Mouse (Mus musculus) gastrocnemius, adult 2 months (tissue): ENCODE results near the gene Tbrg4. TPM values are rescaled to one million over a fixed set of nuclear protein-coding genes. Genes with fewer than 3 reads are reported as not detected.

ENCODE experiments used
- DNase-seq: peaks from one replicate; pipeline ENCODE4 v3.0.0; 2022
- H3K27ac ChIP-seq: fragments of 200-600 bp; 2 replicates; pipeline ENCODE4 v1.8.1; 2022; ENCODE audit warnings: mild to moderate bottlenecking
- H3K4me3 ChIP-seq: fragments of 200-600 bp; 2 replicates; pipeline ENCODE4 v1.8.1; 2022; ENCODE audit warnings: mild to moderate bottlenecking, moderate library complexity
- CTCF ChIP-seq: fragments of 200-600 bp; IDR thresholded peaks from 2 replicates; pipeline ENCODE4 v1.8.1; 2022; ENCODE audit warnings: antibody characterized with exemption, mild to moderate bottlenecking, moderate library complexity
- intact Hi-C: fragments of 180-260 bp; cut with DNase I; formaldehyde crosslinking; loops from one replicate; pipeline ENCODE4 v1.15.1; 2025
- total RNA-seq, 2 experiments: library from RNA; stranded (reverse); gene quantifications; 2 replicates each; pipeline ENCODE4 v1.2.3; 2021

Tbrg4 gene
- total RNA-seq, 2 experiments from 2014 or later = 57.3 to 79.3 TPM

DNA sequence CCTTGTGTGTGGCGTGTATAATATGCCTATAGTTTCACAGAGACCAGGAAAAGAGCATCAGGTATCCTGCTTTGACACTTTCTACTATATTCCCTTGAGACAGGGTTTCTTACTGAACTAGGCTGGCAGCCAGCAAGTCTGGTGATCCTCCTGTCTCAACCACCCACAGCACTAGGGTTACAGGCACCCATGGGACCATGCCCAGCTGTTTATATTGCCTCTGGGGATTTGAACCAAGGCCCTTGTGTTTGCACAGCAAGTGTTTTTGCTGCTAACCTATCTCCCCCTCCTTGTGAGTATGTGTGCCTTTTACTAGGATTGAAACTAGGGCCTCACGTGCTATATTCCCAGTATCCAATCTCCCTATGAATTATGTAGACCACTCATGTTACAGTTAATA is 44.3 kb downstream of the Tbrg4 start:
- Histone ChIP-seq H3K4me3 (no peak overlapping the region), H3K27ac (no peak overlapping the region)
- intact Hi-C loops = no loop called here
- no peak for TF ChIP-seq CTCF
- DNase-seq = no peak

DNA sequence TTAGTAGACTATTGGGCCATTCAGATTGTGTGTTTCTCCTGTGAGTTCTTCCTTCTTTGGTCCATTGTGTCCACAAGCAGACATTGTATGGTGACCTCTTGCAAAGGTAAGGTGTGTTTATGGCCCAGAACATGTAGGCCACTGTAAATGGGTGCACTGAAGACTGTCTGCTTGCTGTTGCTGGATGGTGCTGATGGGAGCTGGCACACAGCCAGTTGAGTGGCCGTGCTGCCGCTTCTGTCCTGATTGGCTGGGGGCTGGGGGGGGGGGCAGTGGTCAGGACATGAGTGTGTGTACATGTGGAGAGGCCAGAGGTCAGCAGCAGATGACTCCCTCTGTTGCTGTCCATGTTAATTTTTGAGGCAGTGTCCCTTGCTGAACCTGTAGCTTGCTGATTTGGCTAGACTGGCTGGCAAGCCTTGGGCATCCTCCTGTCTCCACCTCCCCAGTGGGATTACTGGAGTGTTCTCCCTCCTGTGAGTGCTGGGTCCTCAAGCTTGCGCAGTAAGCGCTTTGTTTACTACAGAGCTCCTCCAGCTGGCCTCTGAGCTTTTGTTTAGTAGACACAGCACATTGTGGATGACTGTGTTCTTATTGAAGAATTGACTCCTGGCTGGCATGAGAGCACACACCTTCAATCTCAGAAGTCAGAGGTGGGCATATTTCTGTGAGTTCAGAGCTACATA is 45.7 kb downstream of the Tbrg4 start:
- no peak for TF ChIP-seq CTCF
- intact Hi-C loops = no loop called here
- DNase-seq = no peak
- Histone ChIP-seq H3K4me3 (no peak overlapping the region), H3K27ac (no peak overlapping the region)

DNA sequence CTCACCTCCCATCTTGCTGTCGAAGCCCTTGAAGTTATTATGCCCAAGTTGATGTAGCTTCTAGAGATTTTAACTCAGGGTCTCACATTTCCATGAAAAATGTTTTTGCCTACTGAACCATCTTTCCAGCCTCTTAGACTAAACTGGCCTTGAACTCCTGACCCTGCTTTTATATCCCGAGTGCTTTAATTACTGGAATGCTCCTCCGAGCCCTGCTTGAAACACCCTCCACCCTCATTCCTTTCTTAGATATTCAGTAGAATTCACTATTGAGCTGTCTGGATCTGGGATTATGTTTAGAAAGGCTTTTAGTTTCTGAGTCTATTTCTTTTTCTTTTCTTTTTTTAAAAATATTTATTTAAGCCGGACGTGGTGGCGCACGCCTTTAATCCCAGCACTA is 46.5 kb downstream of the Tbrg4 start:
- no peak overlapping the region for H3K4me3 ChIP-seq
- no peak overlapping the region for H3K27ac ChIP-seq
- no peak for DNase-seq
- intact Hi-C loops = no loop called here
- no peak for TF ChIP-seq CTCF

DNA sequence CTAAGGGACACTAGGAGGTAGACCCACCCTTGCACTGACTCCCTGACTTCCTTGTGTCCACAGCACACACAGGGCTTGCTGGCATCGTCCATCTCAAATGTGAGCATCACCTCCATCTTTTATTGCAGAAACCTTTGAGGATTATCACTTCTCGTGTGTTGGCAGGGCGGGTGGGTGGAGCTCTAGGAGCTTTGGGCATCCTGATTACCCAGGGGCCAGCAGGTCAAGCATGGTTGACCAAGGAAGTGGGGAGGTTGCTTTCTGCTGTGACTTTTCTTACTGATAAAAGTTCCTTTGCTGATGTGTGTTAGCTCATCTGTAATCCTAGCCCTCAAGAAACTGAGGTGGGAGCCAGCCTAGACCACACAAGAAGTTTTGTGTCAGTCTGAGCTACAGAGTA is 49.7 kb downstream of the Tbrg4 start:
- intact Hi-C loops = no loop called here
- Histone ChIP-seq H3K27ac (no peak overlapping the region), H3K4me3 (no peak overlapping the region)
- no peak for DNase-seq
- no peak for TF ChIP-seq CTCF

DNA sequence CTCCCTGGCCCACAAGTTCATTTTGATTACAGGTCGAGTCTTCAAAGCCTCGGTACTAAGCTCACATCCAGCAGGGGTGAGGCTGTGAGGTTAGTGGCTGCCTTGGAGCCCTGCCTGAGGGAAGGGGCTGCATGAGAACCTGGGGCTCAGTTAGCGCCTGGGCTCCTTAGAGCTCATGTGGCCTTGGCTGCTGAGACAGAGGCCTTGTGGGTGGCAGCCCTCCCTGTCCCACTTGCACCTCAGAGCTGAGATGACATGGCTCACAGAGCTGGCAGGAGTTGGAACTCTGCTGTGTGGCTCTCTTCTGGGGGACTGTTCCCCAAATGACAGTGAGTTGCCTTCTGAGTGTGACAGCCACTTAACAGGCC is 56.5 kb downstream of the Tbrg4 start:
- TF ChIP-seq CTCF = no peak
- no peak overlapping the region for H3K4me3 ChIP-seq
- peak overlapping the region; percentile 49 for H3K27ac ChIP-seq
- no peak for DNase-seq
- intact Hi-C loops = no loop called here

DNA sequence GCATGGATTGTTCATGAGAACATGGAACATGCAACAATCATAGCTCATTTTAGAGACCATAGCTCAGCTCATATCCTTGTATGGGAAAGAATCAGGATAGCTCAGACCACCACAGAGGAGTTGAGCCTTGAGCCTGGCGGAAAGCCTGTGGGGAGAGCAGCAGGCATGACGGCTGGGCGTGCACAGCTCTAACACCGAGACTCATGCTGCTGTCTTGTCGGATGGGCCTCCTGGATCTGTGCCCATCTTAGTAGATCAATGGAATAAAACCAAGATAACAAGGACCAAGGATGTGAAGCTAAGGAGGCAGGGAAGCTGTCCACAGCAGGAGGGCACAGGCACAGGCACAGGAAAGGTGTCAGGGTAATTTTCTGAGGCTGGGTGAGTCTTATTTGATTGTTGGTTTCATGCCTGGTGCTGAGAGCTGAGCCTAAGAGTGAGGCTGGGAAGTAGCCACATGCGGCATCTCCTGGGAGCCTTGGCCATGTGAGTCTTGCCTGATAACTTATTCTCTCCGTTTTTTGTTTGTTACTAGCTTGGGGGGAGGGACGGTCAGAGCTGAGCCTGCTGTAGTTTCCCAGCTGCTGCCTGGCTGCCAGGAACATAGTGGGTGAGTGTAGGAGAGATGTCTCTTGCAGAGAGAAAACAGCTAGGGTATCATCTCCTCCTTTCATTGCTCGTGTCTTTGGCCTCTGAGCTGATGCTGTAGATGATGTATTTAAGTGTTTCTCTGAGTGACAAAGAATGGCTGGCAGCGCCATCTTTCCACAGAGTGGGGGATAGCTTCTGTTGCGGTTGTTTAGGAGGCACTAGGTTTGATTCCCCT is 57.1 kb downstream of the Tbrg4 start:
- peak; percentile 40 for TF ChIP-seq CTCF
- Histone ChIP-seq H3K27ac (peak overlapping the region; percentile 49), H3K4me3 (peak overlapping the region; percentile 4; the same call in 1 of the 2 replicates)
- intact Hi-C loops = no loop called here
- peak; percentile 46 for DNase-seq

DNA sequence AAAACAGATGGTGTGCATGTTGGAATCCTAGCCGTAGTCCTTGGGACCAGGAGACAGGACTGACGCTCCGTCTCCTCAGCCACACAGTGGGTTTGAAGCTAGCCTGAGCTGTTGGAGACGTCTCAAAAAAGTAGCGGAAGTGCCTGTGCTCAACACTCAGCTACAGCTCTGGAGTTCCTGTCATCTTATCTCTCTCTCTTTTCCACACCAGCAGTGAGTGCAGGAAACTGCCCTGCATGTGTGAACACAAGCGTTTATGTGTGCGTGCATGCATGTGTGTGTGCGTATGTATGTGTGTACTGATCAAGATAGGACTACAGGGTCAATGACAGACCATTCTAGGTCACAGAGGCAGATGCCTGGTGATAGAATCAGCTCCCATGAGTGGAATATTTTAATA is 57.9 kb downstream of the Tbrg4 start:
- H3K27ac ChIP-seq = no peak overlapping the region
- H3K4me3 ChIP-seq = no peak overlapping the region
- no peak for TF ChIP-seq CTCF
- intact Hi-C loops = no loop called here
- no peak for DNase-seq

DNA sequence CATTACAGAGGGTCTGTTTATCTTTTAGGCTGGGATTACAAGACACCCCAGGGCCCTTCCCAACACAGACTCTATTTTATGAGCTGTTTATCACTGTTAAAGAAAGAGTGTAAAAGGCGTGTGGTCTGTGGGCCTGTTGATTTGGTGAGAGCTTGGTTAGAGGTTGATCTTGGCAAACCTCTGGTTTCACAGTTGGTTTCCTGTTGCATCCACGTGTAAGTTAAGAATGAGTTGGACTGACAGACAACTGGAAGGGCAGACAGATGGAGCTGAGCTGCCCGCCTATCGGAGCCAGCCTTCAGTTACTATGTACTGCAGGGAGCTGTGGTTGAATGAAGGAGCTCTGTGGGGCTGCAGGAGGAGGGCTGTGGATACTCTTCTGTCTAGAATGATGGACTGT is 59.4 kb downstream of the Tbrg4 start:
- intact Hi-C loops = no loop called here
- Histone ChIP-seq H3K4me3 (no peak overlapping the region), H3K27ac (no peak overlapping the region)
- no peak for DNase-seq
- TF ChIP-seq CTCF = no peak

Other genes with a start within 250 kb of the Tbrg4 start
- 10 to 100 TPM; 45.4 to 52.0 TPM for gene Zmiz2, start 237.0 kb downstream of the Tbrg4 start, total RNA-seq
- gene Ppia, start 210.6 kb downstream of the Tbrg4 start, total RNA-seq = 100 to 1,000 TPM; 205 to 209 TPM
- gene H2afv, start 181.6 kb downstream of the Tbrg4 start, total RNA-seq = 10 to 100 TPM; 44.2 to 70.3 TPM
- 10 to 100 TPM; 19.9 to 23.5 TPM for gene Purb, start 150.2 kb downstream of the Tbrg4 start, total RNA-seq
- under 1 TPM; 0.36 to 0.56 TPM for gene Myo1g, start 105.1 kb downstream of the Tbrg4 start, total RNA-seq
- gene Ccm2, start 79.2 kb downstream of the Tbrg4 start, total RNA-seq = 10 to 100 TPM; 20.8 to 23.8 TPM
- gene Nacad, start 20.0 kb downstream of the Tbrg4 start, total RNA-seq = under 1 TPM; 0.28 to 0.38 TPM
- not detected for gene Wap, start 12.6 kb upstream of the Tbrg4 start, total RNA-seq
- 1 to 10 TPM in 1 of 2 experiments, under 1 TPM in 1; 0.46 to 1.2 TPM for gene Ramp3, start 32.5 kb upstream of the Tbrg4 start, total RNA-seq
- not detected for gene Gm11983, start 211.6 kb upstream of the Tbrg4 start, total RNA-seq